Mouse (Mus musculus) liver, postnatal 0 days (tissue): ENCODE results near the gene Pif1.

Source experiments
- CTCF ChIP-seq: sonication (generic); IDR thresholded peaks from 2 replicates; pipeline ENCODE4 v1.5.1; 2016; ENCODE audit warnings: antibody characterized with exemption, low read depth
- EP300 ChIP-seq: IDR thresholded peaks from 2 replicates; pipeline ENCODE4 v1.6.1; 2016; ENCODE audit warnings: antibody characterized with exemption, low read depth, mild to moderate bottlenecking

- no peak for TF ChIP-seq EP300
- no peak for TF ChIP-seq CTCF
Observed at GRCm38 (mm10) chr9:65568787-65569186, 18.2 kb upstream of the Pif1 start.
